Mouse (Mus musculus) brown adipose tissue, adult 24 weeks (tissue): ENCODE data around the gene Gm20873. TPM values are rescaled to one million over a fixed set of nuclear protein-coding genes. Genes with fewer than 3 reads are reported as not detected.
"Not testable (repeated sequence)": the region's sequence is repeated elsewhere in the genome, so short reads cannot be mapped to it uniquely, and the experiment has no call there.

Experiments
- H3K27ac ChIP-seq: fragments of 200-500 bp; replicated peaks from 2 replicates; pipeline ENCODE4 v1.5.1; 2012; ENCODE audit warnings: low read depth, mild to moderate bottlenecking, low read length
- H3K4me1 ChIP-seq: fragments of 200-500 bp; 2 replicates; pipeline ENCODE4 v1.6.1; 2012; ENCODE audit warnings: low read length, mixed read lengths; ENCODE audit not compliant: control insufficient read depth, insufficient read depth, insufficient read length
- H3K4me3 ChIP-seq: fragments of 200-500 bp; 2 replicates; pipeline ENCODE4 v1.5.1; 2012; ENCODE audit warnings: low read depth, mild to moderate bottlenecking, low read length, moderate library complexity; ENCODE audit not compliant: insufficient read depth
- polyA plus RNA-seq: library from polyadenylated mRNA; stranded (reverse); fragments of >200 nt; gene quantifications from 2 replicates; pipeline ENCODE4 v1.2.4, GENCODE M21; 2012; ENCODE audit not compliant: missing spikeins, insufficient read depth, insufficient read length

Gene Gm20873
- polyA plus RNA-seq: not detected in 2 replicates

DNA sequence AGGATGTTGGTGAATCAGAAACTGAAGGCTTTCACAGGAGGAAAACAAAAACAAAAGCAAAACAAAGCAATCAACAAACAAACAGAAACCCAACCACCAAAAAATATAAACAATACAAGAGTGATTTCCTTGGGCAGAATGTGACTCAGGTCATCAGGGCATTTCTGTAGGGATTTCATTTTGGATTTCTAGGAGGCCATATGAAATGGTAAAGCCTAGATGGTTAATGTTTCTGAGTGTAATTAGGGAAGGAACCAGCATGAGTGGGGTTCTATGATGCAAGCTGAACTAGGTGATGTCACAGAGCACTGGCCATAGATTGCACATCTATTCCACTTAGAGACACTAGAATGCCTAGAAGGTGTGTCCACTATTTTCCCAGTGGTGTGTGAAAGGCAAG is at the start of gene Gm20873:
Gm20873 (plus strand) TSS at position 301 of the 400 bp plus-strand sequence.
- H3K4me3 ChIP-seq, H3K4me1 ChIP-seq, H3K27ac ChIP-seq: not testable (repeated sequence)

DNA sequence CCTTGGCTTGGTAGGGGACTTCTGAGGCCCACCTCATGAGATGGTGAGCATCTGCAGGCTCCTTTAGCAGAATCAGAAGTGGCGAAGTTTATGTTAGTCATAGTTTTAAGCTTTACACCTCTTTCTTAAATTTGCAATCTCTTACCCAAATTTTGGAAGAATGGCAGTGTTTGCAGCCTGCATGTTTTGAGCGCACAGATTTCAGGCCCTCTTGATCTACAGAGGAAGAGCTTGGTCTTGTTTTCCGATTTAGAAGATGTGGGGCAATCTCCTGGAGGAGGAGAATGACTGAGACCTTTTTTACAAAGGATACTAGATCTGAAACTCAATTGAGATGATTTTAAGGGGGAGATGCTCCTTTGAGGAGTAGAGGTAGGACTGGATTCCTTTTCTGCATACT is 29.0 kb upstream of the Gm20873 start, which contains the start of gene Gm21746:
Gm21746 (minus strand) TSS at position 101 of the 400 bp plus-strand sequence.
- H3K27ac ChIP-seq, H3K4me1 ChIP-seq, H3K4me3 ChIP-seq: not testable (repeated sequence)

Other genes starting within 250 kb of the Gm20873 start
- not detected in 2 replicates for gene Gm21746, start 29.1 kb upstream of the Gm20873 start, polyA plus RNA-seq